Mouse (Mus musculus) hindbrain, embryonic 16.5 days (tissue): ENCODE results near the gene Slc18b1. TPM values are rescaled to one million over a fixed set of nuclear protein-coding genes. Genes with fewer than 3 reads are reported as not detected.

Experiments
- polyA plus RNA-seq: library from polyadenylated mRNA; unstranded; fragments of >200 nt; fragmentation: Nextera tagmentation; extraction: Ambion mirVana; gene quantifications from 2 replicates; pipeline ENCODE4 v1.2.1, GENCODE M21; 2015

Gene Slc18b1
- polyA plus RNA-seq, 1 experiment from 2014 or later, result 18.9 TPM

Other genes with a start within 250 kb of the Slc18b1 start
- 82.7 and 89.6 TPM in 2 replicates for gene Rps12, start 9.7 kb upstream of the Slc18b1 start, polyA plus RNA-seq
- 0.14 TPM in 1 of 2 replicates, not detected in the other for gene Vnn3, start 54.5 kb downstream of the Slc18b1 start, polyA plus RNA-seq
- 0.35 and 0.73 TPM in 2 replicates for gene Vnn1, start 97.7 kb downstream of the Slc18b1 start, polyA plus RNA-seq
- gene Taar1, start 123.4 kb downstream of the Slc18b1 start, polyA plus RNA-seq, result not detected in 2 replicates
- 0.15 TPM in 1 of 2 replicates, not detected in the other for gene Taar2, start 141.6 kb downstream of the Slc18b1 start, polyA plus RNA-seq
- gene Taar3, start 152.6 kb downstream of the Slc18b1 start, polyA plus RNA-seq, result not detected in 2 replicates
- gene Taar4, start 163.5 kb downstream of the Slc18b1 start, polyA plus RNA-seq, result not detected in 2 replicates
- gene Taar5, start 173.7 kb downstream of the Slc18b1 start, polyA plus RNA-seq, result 0.15 TPM in 1 of 2 replicates, not detected in the other
- not detected in 2 replicates for gene Taar6, start 188.7 kb downstream of the Slc18b1 start, polyA plus RNA-seq
- not detected in 2 replicates for gene Taar7a, start 196.5 kb downstream of the Slc18b1 start, polyA plus RNA-seq
- gene Taar7b, start 203.0 kb downstream of the Slc18b1 start, polyA plus RNA-seq, result not detected in 2 replicates
- gene Taar7d, start 230.2 kb downstream of the Slc18b1 start, polyA plus RNA-seq, result not detected in 2 replicates
- not detected in 2 replicates for gene Taar7e, start 240.6 kb downstream of the Slc18b1 start, polyA plus RNA-seq